Mouse (Mus musculus) stomach, embryonic 16.5 days (tissue): ENCODE measurements at regions not wholly inside any gene's neighbourhood (a gene's known extent, or its start where the extent isn't known, plus 50 kb on each side); places are given as distances from the start of the nearest gene placed in this dataset.

ENCODE experiments used
- ATAC-seq: fragments of 200-750 bp; cut with Nextera tagmentation; 2 replicates; pipeline ENCODE4 v1.8.0; 2017; ENCODE audit warnings: moderate number of reproducible peaks, moderate TSS enrichment; ENCODE audit not compliant: insufficient read depth, low FRiP score
- H3K27ac ChIP-seq: fragments of 300-500 bp; sonication (generic); 2 replicates; pipeline ENCODE4 v1.5.1; 2014; ENCODE audit warnings: low read length
- H3K27me3 ChIP-seq: fragments of 300-500 bp; sonication (generic); 2 replicates; pipeline ENCODE4 v1.6.1; 2014; ENCODE audit warnings: low read length, control low read depth, mixed read lengths; ENCODE audit not compliant: control insufficient read depth, insufficient read depth
- H3K36me3 ChIP-seq: fragments of 300-500 bp; sonication (generic); 2 replicates; pipeline ENCODE4 v1.6.1; 2014; ENCODE audit warnings: low read length; ENCODE audit not compliant: control insufficient read depth, insufficient read depth
- H3K4me1 ChIP-seq: fragments of 300-500 bp; sonication (generic); 2 replicates; pipeline ENCODE4 v1.6.1; 2014; ENCODE audit warnings: low read length, control low read depth, mixed read lengths; ENCODE audit not compliant: control insufficient read depth, insufficient read depth
- H3K4me2 ChIP-seq: fragments of 300-500 bp; sonication (generic); 2 replicates; pipeline ENCODE4 v1.6.1; 2014; ENCODE audit warnings: low read depth, low read length, mixed read lengths
- H3K4me3 ChIP-seq: fragments of 300-500 bp; sonication (generic); replicated peaks from 2 replicates; pipeline ENCODE4 v1.5.1; 2014; ENCODE audit warnings: mild to moderate bottlenecking, low read length
- H3K9ac ChIP-seq: fragments of 300-500 bp; sonication (generic); 2 replicates; pipeline ENCODE4 v1.6.1; 2014; ENCODE audit warnings: low read length
- H3K9me3 ChIP-seq: fragments of 300-500 bp; sonication (generic); replicated peaks from 2 replicates; pipeline ENCODE4 v1.6.1; 2016; ENCODE audit warnings: low read length, control low read depth; ENCODE audit not compliant: control insufficient read depth
- WGBS: fragments of 180-500 bp; shearing (Covaris S2); extraction: QIAGEN DNeasy Blood & Tissue Kit; methylation state at CpG from one replicate; pipeline ENCODE4 v1.1.7; 2014; 5-methylcytosine and 5-hydroxymethylcytosine counted together

- H3K4me1 ChIP-seq = peaks cover 12% of the 10 kb centered on the region; the same call in 1 of the 2 replicates
- ATAC-seq = no peak
- H3K36me3 ChIP-seq = no peaks in the 10 kb centered on the region
- no peak overlapping the region for H3K4me2 ChIP-seq
- H3K9ac ChIP-seq = no peak overlapping the region
- peak overlapping the region; percentile 35; the same call in 1 of the 2 replicates for H3K27ac ChIP-seq
- H3K27me3 ChIP-seq = no peaks in the 10 kb centered on the region
- no peaks in the 10 kb centered on the region for H3K9me3 ChIP-seq
- WGBS = 38% methylated on average over 12 of the region's 12 CpGs
- no peak overlapping the region for H3K4me3 ChIP-seq
Measured at GRCm38 (mm10) chr16:87645526-87646434, 53.0 kb upstream of the Bach1 start.

- ATAC-seq = no peak
- Histone ChIP-seq H3K27me3 (no peaks in the 10 kb centered on the region), H3K4me1 (peaks cover 12% of the 10 kb centered on the region; the same call in 1 of the 2 replicates), H3K4me3 (no peak overlapping the region), H3K27ac (no peak overlapping the region), H3K4me2 (peak overlapping the region; percentile 31; the same call in 1 of the 2 replicates), H3K36me3 (no peaks in the 10 kb centered on the region), H3K9ac (no peak overlapping the region), H3K9me3 (no peaks in the 10 kb centered on the region)
- WGBS = 44% methylated on average over 9 of the region's 9 CpGs
Measured at GRCm38 (mm10) chr16:87646435-87647062, 52.2 kb upstream of the Bach1 start.
